Mouse (Mus musculus): ENCODE measurements at regions not wholly inside any gene's neighbourhood (a gene's known extent, or its start where the extent isn't known, plus 50 kb on each side); places are given as distances from the start of the nearest gene placed in this dataset.

DNA sequence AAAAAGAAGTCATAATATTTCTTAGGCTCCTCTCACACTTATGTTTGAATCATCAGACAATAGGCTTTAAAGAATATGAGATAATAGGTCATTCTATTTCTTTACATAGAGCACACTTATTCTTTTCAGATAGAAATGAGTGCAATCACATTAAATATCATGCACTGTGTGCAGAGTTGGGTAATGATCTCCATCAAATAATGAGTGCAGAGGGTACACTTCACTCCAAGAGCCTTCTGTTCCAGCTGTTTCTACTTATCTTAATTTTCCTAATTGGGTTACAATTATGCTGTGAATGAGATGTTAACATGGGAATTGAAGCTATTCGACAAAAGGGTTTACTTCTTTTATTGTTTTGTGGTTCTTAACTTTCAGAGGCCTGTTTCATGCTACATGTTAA lies 707.5 kb upstream of the Mdga2 start:
- Histone ChIP-seq H3K4me2 (ENCODE audit: low read length) (no peak overlapping the region), H3K9me3 (replicated peaks; ENCODE audit: control insufficient read depth, low read length, poor library complexity, severe bottlenecking) (no peaks in the 10 kb centered on the region), H3K4me3 (ENCODE audit: low read depth, low read length) (no peak overlapping the region), H3K27ac (ENCODE audit: low read length) (no peak overlapping the region), H3K27me3 (ENCODE audit: control insufficient read depth, insufficient read depth, low read depth, low read length) (no peaks in the 10 kb centered on the region), H3K4me1 (ENCODE audit: control insufficient read depth, insufficient read depth, low read length) (no peaks in the 10 kb centered on the region), H3K36me3 (ENCODE audit: control insufficient read depth, insufficient read depth, low read length) (no peaks in the 10 kb centered on the region), H3K9ac (ENCODE audit: low read depth, low read length) (no peak overlapping the region)
- no peak for ATAC-seq
- 50% methylated on average over 1 of the region's 1 CpGs for WGBS

- no peaks in the 10 kb centered on the region for H3K27me3 ChIP-seq (ENCODE audit: control insufficient read depth, insufficient read depth, low read depth, low read length)
- no peaks in the 10 kb centered on the region for H3K9me3 ChIP-seq (replicated peaks; ENCODE audit: control insufficient read depth, low read length, poor library complexity, severe bottlenecking)
- H3K9ac ChIP-seq (ENCODE audit: low read depth, low read length) = no peak overlapping the region
- no peak overlapping the region for H3K27ac ChIP-seq (ENCODE audit: low read length)
- WGBS = 54% methylated on average over 4 of the region's 4 CpGs
- ATAC-seq = 0 out of 2 replicates have a peak, but pooled peaks have one; percentile 39
- H3K4me2 ChIP-seq (ENCODE audit: low read length) = no peak overlapping the region
- no peaks in the 10 kb centered on the region for H3K4me1 ChIP-seq (ENCODE audit: control insufficient read depth, insufficient read depth, low read length)
- H3K4me3 ChIP-seq (ENCODE audit: low read depth, low read length) = no peak overlapping the region
- no peaks in the 10 kb centered on the region for H3K36me3 ChIP-seq (ENCODE audit: control insufficient read depth, insufficient read depth, low read length)
Observed at GRCm38 (mm10) chr12:67914603-67915002, 692.3 kb upstream of the Mdga2 start.

DNA sequence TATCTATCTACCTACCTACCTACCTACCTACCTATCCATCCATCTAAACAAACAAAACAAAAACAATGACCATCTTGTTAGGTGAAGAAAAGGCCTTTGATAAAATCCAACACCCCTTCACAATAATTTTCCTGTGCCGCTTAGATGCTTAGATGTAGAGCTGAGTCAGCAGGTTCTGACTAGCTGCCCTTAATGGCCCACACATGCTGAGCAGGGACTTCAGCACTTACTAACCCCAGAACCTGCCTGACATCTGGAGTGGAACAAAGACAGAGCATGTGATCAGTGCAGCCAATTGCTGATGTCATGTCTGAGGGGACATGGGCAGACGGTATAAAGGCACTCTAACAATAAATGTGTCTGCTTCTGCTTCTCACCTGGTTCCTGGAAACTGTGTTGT lies 664.9 kb upstream of the Mdga2 start:
- Histone ChIP-seq H3K4me3 (ENCODE audit: low read depth, low read length) (no peak overlapping the region), H3K9ac (ENCODE audit: low read depth, low read length) (no peak overlapping the region), H3K4me2 (ENCODE audit: low read length) (no peak overlapping the region), H3K9me3 (replicated peaks; ENCODE audit: control insufficient read depth, low read length, poor library complexity, severe bottlenecking) (no peaks in the 10 kb centered on the region), H3K4me1 (ENCODE audit: control insufficient read depth, insufficient read depth, low read length) (no peaks in the 10 kb centered on the region), H3K27ac (ENCODE audit: low read length) (no peak overlapping the region), H3K27me3 (ENCODE audit: control insufficient read depth, insufficient read depth, low read depth, low read length) (no peaks in the 10 kb centered on the region), H3K36me3 (ENCODE audit: control insufficient read depth, insufficient read depth, low read length) (no peaks in the 10 kb centered on the region)
- WGBS = 88% methylated on average over 2 of the region's 2 CpGs
- ATAC-seq = no peak

DNA sequence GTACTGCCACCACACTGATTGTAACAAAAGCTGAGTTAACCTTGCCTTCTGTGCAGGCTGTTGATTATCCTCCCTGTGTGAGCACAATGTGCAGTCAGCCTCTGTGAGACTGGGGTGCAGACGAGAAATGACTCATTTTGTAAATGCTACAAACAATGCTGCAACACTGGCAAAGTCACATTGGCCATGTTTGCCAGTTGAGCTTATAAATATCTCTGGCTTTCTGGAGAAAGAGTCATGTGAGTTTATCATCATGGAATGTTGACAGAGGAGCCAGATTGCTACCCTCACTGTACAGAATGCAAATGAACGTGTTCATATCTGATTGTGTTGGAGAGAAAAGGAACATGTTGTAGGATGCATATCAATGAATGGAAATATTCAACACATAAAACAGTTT lies 640.3 kb upstream of the Mdga2 start:
- Histone ChIP-seq H3K36me3 (ENCODE audit: control insufficient read depth, insufficient read depth, low read length) (no peaks in the 10 kb centered on the region), H3K4me3 (ENCODE audit: low read depth, low read length) (no peak overlapping the region), H3K4me2 (ENCODE audit: low read length) (no peak overlapping the region), H3K27me3 (ENCODE audit: control insufficient read depth, insufficient read depth, low read depth, low read length) (no peaks in the 10 kb centered on the region), H3K9ac (ENCODE audit: low read depth, low read length) (no peak overlapping the region), H3K27ac (ENCODE audit: low read length) (no peak overlapping the region), H3K9me3 (replicated peaks; ENCODE audit: control insufficient read depth, low read length, poor library complexity, severe bottlenecking) (no peaks in the 10 kb centered on the region), H3K4me1 (ENCODE audit: control insufficient read depth, insufficient read depth, low read length) (no peaks in the 10 kb centered on the region)
- no peak for ATAC-seq
- 64% methylated on average over 2 of the region's 2 CpGs for WGBS

DNA sequence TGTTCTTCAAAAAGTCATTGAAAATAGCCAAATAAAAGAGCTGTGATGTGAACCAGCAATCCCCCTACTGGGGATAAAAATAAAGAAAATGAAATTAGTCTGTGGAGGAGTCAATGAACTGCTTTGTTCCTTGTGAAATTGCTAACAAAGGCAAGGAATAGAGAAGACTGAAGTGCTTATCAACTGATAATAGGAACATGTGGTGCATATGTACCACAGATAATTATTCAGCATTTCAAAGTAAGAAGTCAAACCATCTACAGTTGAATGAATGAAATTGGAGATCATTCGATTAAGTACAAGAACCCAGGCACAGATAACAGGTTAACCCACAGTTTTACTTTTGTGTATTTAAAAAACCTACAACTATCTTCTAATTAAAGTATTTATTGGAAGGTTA lies 638.4 kb upstream of the Mdga2 start:
- no peak overlapping the region for H3K27ac ChIP-seq (ENCODE audit: low read length)
- H3K36me3 ChIP-seq (ENCODE audit: control insufficient read depth, insufficient read depth, low read length) = no peaks in the 10 kb centered on the region
- WGBS = 70% methylated on average over 1 of the region's 1 CpGs
- no peak overlapping the region for H3K4me3 ChIP-seq (ENCODE audit: low read depth, low read length)
- H3K9me3 ChIP-seq (replicated peaks; ENCODE audit: control insufficient read depth, low read length, poor library complexity, severe bottlenecking) = no peaks in the 10 kb centered on the region
- no peak overlapping the region for H3K9ac ChIP-seq (ENCODE audit: low read depth, low read length)
- H3K27me3 ChIP-seq (ENCODE audit: control insufficient read depth, insufficient read depth, low read depth, low read length) = no peaks in the 10 kb centered on the region
- no peak overlapping the region for H3K4me2 ChIP-seq (ENCODE audit: low read length)
- ATAC-seq = no peak
- H3K4me1 ChIP-seq (ENCODE audit: control insufficient read depth, insufficient read depth, low read length) = no peaks in the 10 kb centered on the region

DNA sequence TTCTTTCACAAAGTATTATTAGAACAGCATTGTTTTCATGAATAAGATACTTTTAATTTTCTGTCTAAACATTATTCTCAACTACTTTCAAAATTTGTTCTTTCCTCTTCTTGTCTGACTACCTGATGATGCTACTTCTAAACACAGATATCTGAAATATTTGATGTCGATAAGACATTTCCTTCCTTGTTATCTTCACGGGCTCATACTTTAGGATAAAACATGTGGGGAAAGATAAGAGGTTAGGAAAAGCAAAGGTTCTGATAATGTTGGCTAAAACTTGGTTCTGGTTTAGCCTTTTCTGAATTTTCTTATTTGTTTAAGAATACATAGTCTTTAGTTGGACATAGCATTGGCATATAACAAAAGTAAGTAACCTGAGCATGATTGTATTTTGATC lies 630.3 kb upstream of the Mdga2 start:
- H3K9ac ChIP-seq (ENCODE audit: low read depth, low read length) = no peak overlapping the region
- H3K4me3 ChIP-seq (ENCODE audit: low read depth, low read length) = no peak overlapping the region
- WGBS = 96% methylated on average over 2 of the region's 2 CpGs
- H3K9me3 ChIP-seq (replicated peaks; ENCODE audit: control insufficient read depth, low read length, poor library complexity, severe bottlenecking) = no peaks in the 10 kb centered on the region
- H3K36me3 ChIP-seq (ENCODE audit: control insufficient read depth, insufficient read depth, low read length) = no peaks in the 10 kb centered on the region
- H3K27ac ChIP-seq (ENCODE audit: low read length) = no peak overlapping the region
- no peak overlapping the region for H3K4me2 ChIP-seq (ENCODE audit: low read length)
- ATAC-seq = no peak
- H3K27me3 ChIP-seq (ENCODE audit: control insufficient read depth, insufficient read depth, low read depth, low read length) = no peaks in the 10 kb centered on the region
- H3K4me1 ChIP-seq (ENCODE audit: control insufficient read depth, insufficient read depth, low read length) = no peaks in the 10 kb centered on the region

DNA sequence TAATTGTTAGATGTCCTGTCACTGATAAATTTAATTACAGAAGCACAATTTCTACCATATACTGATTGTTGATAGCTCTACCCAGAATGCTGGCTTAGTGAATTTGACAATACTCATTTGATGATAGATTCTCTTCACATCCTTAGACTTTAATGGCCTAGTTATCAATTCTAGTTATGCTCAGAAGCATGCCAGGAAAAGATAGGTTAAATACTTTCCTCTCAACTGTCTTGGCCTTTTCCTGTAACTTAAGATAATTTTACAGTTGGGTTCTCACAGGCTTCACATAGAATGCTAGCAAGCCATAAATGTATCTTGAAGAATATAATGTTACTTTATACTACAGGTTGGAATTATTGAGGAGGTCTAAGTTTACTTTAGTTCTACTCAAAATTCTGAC lies 625.2 kb upstream of the Mdga2 start:
- Histone ChIP-seq H3K27ac (ENCODE audit: low read length) (no peak overlapping the region), H3K9ac (ENCODE audit: low read depth, low read length) (no peak overlapping the region), H3K4me1 (ENCODE audit: control insufficient read depth, insufficient read depth, low read length) (no peaks in the 10 kb centered on the region), H3K4me3 (ENCODE audit: low read depth, low read length) (no peak overlapping the region), H3K27me3 (ENCODE audit: control insufficient read depth, insufficient read depth, low read depth, low read length) (no peaks in the 10 kb centered on the region), H3K9me3 (replicated peaks; ENCODE audit: control insufficient read depth, low read length, poor library complexity, severe bottlenecking) (no peaks in the 10 kb centered on the region), H3K4me2 (ENCODE audit: low read length) (no peak overlapping the region), H3K36me3 (ENCODE audit: control insufficient read depth, insufficient read depth, low read length) (no peaks in the 10 kb centered on the region)
- ATAC-seq = no peak

GRCm38 (mm10) chr12:67804297-67804696 lies 581.9 kb upstream of the Mdga2 start:
- Histone ChIP-seq H3K36me3 (ENCODE audit: control insufficient read depth, insufficient read depth, low read length) (no peaks in the 10 kb centered on the region), H3K4me1 (ENCODE audit: control insufficient read depth, insufficient read depth, low read length) (no peaks in the 10 kb centered on the region), H3K27me3 (ENCODE audit: control insufficient read depth, insufficient read depth, low read depth, low read length) (no peaks in the 10 kb centered on the region), H3K4me2 (ENCODE audit: low read length) (no peak overlapping the region), H3K4me3 (ENCODE audit: low read depth, low read length) (no peak overlapping the region), H3K9me3 (replicated peaks; ENCODE audit: control insufficient read depth, low read length, poor library complexity, severe bottlenecking) (no peaks in the 10 kb centered on the region), H3K27ac (ENCODE audit: low read length) (no peak overlapping the region), H3K9ac (ENCODE audit: low read depth, low read length) (no peak overlapping the region)
- no peak for ATAC-seq
- 85% methylated on average over 6 of the region's 6 CpGs for WGBS

DNA sequence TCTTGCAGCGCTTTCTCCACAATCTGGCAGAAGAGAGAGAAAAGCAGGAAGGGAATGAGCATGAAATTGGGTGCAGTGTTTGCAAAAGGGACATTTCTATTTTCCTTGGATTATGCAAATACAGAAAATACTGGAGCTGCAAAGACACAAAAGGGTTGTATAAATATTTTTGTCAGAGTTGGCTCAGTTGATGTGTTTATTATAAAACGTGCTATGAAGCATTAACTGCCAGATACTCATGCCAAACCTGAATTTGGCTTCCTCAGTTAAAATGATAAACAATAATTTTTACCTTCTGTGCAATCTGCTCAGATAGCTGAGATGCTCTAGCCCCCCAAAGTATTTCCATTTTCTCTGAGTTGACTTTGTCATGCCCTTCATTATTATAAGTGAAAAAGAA lies 577.4 kb upstream of the Mdga2 start:
- no peaks in the 10 kb centered on the region for H3K9me3 ChIP-seq (replicated peaks; ENCODE audit: control insufficient read depth, low read length, poor library complexity, severe bottlenecking)
- H3K9ac ChIP-seq (ENCODE audit: low read depth, low read length) = no peak overlapping the region
- no peak overlapping the region for H3K4me3 ChIP-seq (ENCODE audit: low read depth, low read length)
- 61% methylated on average over 2 of the region's 2 CpGs for WGBS
- no peaks in the 10 kb centered on the region for H3K4me1 ChIP-seq (ENCODE audit: control insufficient read depth, insufficient read depth, low read length)
- H3K27me3 ChIP-seq (ENCODE audit: control insufficient read depth, insufficient read depth, low read depth, low read length) = no peaks in the 10 kb centered on the region
- ATAC-seq = no peak
- H3K36me3 ChIP-seq (ENCODE audit: control insufficient read depth, insufficient read depth, low read length) = no peaks in the 10 kb centered on the region
- no peak overlapping the region for H3K27ac ChIP-seq (ENCODE audit: low read length)
- no peak overlapping the region for H3K4me2 ChIP-seq (ENCODE audit: low read length)

Data from midbrain, embryonic 16.5 days (tissue).